Mouse (Mus musculus) G1E (cell line): ENCODE data around the gene Podxl2.

Source experiments
- CTCF ChIP-seq: IDR thresholded peaks from 2 replicates; pipeline ENCODE4 v1.5.1; 2012; ENCODE audit warnings: low read depth, low read length, inconsistent platforms, mixed read lengths
- GATA1 ChIP-seq: IDR thresholded peaks from 2 replicates; pipeline ENCODE4 v1.6.1; 2012; ENCODE audit warnings: borderline replicate concordance, low read length, inconsistent platforms, mixed read lengths
- POLR2AphosphoS5 ChIP-seq: IDR thresholded peaks from 2 replicates; pipeline ENCODE4 v1.6.1; 2012; ENCODE audit warnings: low read depth, low read length, inconsistent platforms; ENCODE audit not compliant: insufficient replicate concordance
- TAL1 ChIP-seq: conservative IDR thresholded peaks from 2 replicates; pipeline ENCODE4 v1.6.1; 2012; ENCODE audit warnings: low read depth, low read length, inconsistent platforms, mixed read lengths

DNA sequence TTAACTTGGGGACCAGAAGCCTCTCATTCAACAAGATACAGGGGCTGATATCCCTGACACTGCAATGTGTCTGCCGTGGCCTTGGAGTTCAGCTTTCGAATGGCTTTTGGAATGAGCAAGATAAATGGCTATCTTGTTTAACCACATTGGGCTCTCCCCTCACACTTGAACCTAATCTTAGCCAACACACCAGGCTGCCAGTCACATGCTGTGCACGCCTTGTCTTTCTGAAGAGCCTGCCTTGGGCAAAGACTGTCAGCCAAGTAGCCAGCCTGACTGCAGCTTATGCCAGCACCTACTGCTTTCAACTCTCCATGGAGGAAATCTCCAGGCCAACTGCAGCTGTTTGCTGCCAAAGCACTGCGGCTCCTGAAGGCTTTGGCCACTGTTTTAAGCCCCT is 40.7 kb upstream of the Podxl2 start:
- TF ChIP-seq CTCF = no peak
- TF ChIP-seq GATA1 = no peak
- TF ChIP-seq TAL1 = peak; percentile 98
- TF ChIP-seq POLR2AphosphoS5 = no peak
